Mouse (Mus musculus) E14TG2a.4 (cell line): ENCODE measurements around the gene Garnl3.

Experiments
- CTCF ChIP-seq: conservative IDR thresholded peaks from 2 replicates; pipeline ENCODE4 v1.5.1; 2014; ENCODE audit warnings: low read length
- POU5F1 ChIP-seq: IDR thresholded peaks from 2 replicates; pipeline ENCODE4 v1.6.1; 2014; ENCODE audit warnings: low read length, borderline replicate concordance

DNA sequence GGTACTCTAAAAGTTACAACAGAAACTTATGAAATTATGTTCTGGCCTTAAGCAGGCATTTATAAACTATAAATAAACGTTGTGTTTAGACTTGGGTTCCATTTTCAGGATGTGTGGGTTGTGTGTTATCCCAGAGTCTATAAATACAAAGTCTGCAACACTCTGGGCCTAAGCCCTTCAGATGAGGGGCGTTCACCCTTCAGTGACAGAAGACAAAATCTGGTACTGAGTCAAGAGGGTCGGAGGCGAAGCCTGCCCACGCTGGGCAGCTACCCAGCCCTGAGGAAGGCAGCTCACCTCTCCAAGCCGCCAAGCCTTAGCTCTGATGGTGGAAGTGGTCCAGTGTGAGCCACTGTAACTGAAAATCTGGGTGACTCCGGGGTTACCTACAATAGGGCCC lies 129.3 kb downstream of the Garnl3 start:
- TF ChIP-seq CTCF (no peak), POU5F1 (no peak)
